Mouse (Mus musculus) liver, embryonic 14.5 days (tissue): ENCODE measurements around the gene Ces2c.
"Not testable (repeated sequence)": the region's sequence is repeated elsewhere in the genome, so short reads cannot be mapped to it uniquely, and the experiment has no call there.

Source experiments
- CTCF ChIP-seq: IDR thresholded peaks from 2 replicates; pipeline ENCODE4 v1.5.1; 2016; ENCODE audit warnings: antibody characterized with exemption, low read depth, control low read depth
- EP300 ChIP-seq: IDR thresholded peaks from 2 replicates; pipeline ENCODE4 v1.6.1; 2016; ENCODE audit warnings: antibody characterized with exemption, low read depth

GRCm38 (mm10) chr8:104868876-104869275 is 22.0 kb downstream of the Ces2c start:
- TF ChIP-seq CTCF, EP300: not testable (repeated sequence)
